Mouse (Mus musculus) stomach, embryonic 16.5 days (tissue): ENCODE measurements around the gene Flywch1. TPM values are rescaled to one million over a fixed set of nuclear protein-coding genes. Genes with fewer than 3 reads are reported as not detected.
A peak's percentile ranks its signal among the peaks of the same experiment; 100 is the strongest.

Experiments
- ATAC-seq: fragments of 200-750 bp; cut with Nextera tagmentation; 2 replicates; pipeline ENCODE4 v1.8.0; 2017; ENCODE audit warnings: moderate number of reproducible peaks, moderate TSS enrichment; ENCODE audit not compliant: insufficient read depth, low FRiP score
- H3K27ac ChIP-seq: fragments of 300-500 bp; sonication (generic); 2 replicates; pipeline ENCODE4 v1.5.1; 2014; ENCODE audit warnings: low read length
- H3K27me3 ChIP-seq: fragments of 300-500 bp; sonication (generic); 2 replicates; pipeline ENCODE4 v1.6.1; 2014; ENCODE audit warnings: low read length, control low read depth, mixed read lengths; ENCODE audit not compliant: control insufficient read depth, insufficient read depth
- H3K36me3 ChIP-seq: fragments of 300-500 bp; sonication (generic); 2 replicates; pipeline ENCODE4 v1.6.1; 2014; ENCODE audit warnings: low read length; ENCODE audit not compliant: control insufficient read depth, insufficient read depth
- H3K4me1 ChIP-seq: fragments of 300-500 bp; sonication (generic); 2 replicates; pipeline ENCODE4 v1.6.1; 2014; ENCODE audit warnings: low read length, control low read depth, mixed read lengths; ENCODE audit not compliant: control insufficient read depth, insufficient read depth
- H3K4me2 ChIP-seq: fragments of 300-500 bp; sonication (generic); 2 replicates; pipeline ENCODE4 v1.6.1; 2014; ENCODE audit warnings: low read depth, low read length, mixed read lengths
- H3K4me3 ChIP-seq: fragments of 300-500 bp; sonication (generic); replicated peaks from 2 replicates; pipeline ENCODE4 v1.5.1; 2014; ENCODE audit warnings: mild to moderate bottlenecking, low read length
- H3K9ac ChIP-seq: fragments of 300-500 bp; sonication (generic); 2 replicates; pipeline ENCODE4 v1.6.1; 2014; ENCODE audit warnings: low read length
- H3K9me3 ChIP-seq: fragments of 300-500 bp; sonication (generic); replicated peaks from 2 replicates; pipeline ENCODE4 v1.6.1; 2016; ENCODE audit warnings: low read length, control low read depth; ENCODE audit not compliant: control insufficient read depth
- WGBS: fragments of 180-500 bp; shearing (Covaris S2); extraction: QIAGEN DNeasy Blood & Tissue Kit; methylation state at CpG from one replicate; pipeline ENCODE4 v1.1.7; 2014; 5-methylcytosine and 5-hydroxymethylcytosine counted together
- polyA plus RNA-seq: library from polyadenylated mRNA; unstranded; fragments of >200 nt; fragmentation: Nextera tagmentation; extraction: Ambion mirVana; gene quantifications from 2 replicates; pipeline ENCODE4 v1.2.1, GENCODE M21; 2015

Flywch1 gene
- polyA plus RNA-seq, 1 experiment from 2014 or later, result 47.0 TPM

- Histone ChIP-seq H3K4me2 (peak overlapping the region; percentile 90), H3K4me3 (peak overlapping the region; percentile 94), H3K4me1 (0 out of 2 replicates have a peak, but pooled peaks cover 4% of the 10 kb centered on the region), H3K9ac (peak overlapping the region; percentile 98), H3K9me3 (no peaks in the 10 kb centered on the region), H3K36me3 (no peaks in the 10 kb centered on the region), H3K27ac (peak overlapping the region; percentile 79; the same call in 1 of the 2 replicates), H3K27me3 (no peaks in the 10 kb centered on the region)
- ATAC-seq, result peak; percentile 21; the same call in 1 of the 2 replicates
- WGBS, result 1% methylated on average over 19 of the region's 19 CpGs
Measured at GRCm38 (mm10) chr17:23770896-23771283, 512 bp downstream of the Flywch1 start.

GRCm38 (mm10) chr17:23770493-23770892, 909 bp downstream of the Flywch1 start:
- peak overlapping the region; percentile 94 for H3K4me3 ChIP-seq
- no peaks in the 10 kb centered on the region for H3K36me3 ChIP-seq
- peak overlapping the region; percentile 90 for H3K4me2 ChIP-seq
- WGBS, result 40% methylated on average over 2 of the region's 2 CpGs
- H3K4me1 ChIP-seq, result 0 out of 2 replicates have a peak, but pooled peaks cover 4% of the 10 kb centered on the region
- peak overlapping the region; percentile 98 for H3K9ac ChIP-seq
- H3K9me3 ChIP-seq, result no peaks in the 10 kb centered on the region
- peak overlapping the region; percentile 79; the same call in 1 of the 2 replicates for H3K27ac ChIP-seq
- no peaks in the 10 kb centered on the region for H3K27me3 ChIP-seq
- ATAC-seq, result no peak

GRCm38 (mm10) chr17:23762976-23763375, 8.4 kb downstream of the Flywch1 start:
- Histone ChIP-seq H3K27me3 (no peaks in the 10 kb centered on the region), H3K9ac (no peak overlapping the region), H3K36me3 (0 out of 2 replicates have a peak, but pooled peaks cover 8% of the 10 kb centered on the region), H3K9me3 (no peaks in the 10 kb centered on the region), H3K4me1 (no peaks in the 10 kb centered on the region), H3K4me3 (no peak overlapping the region), H3K27ac (no peak overlapping the region), H3K4me2 (no peak overlapping the region)
- WGBS, result 95% methylated on average over 11 of the region's 11 CpGs
- no peak for ATAC-seq

GRCm38 (mm10) chr17:23761155-23761554, 10.2 kb downstream of the Flywch1 start:
- no peak overlapping the region for H3K4me3 ChIP-seq
- H3K9ac ChIP-seq, result no peak overlapping the region
- H3K27ac ChIP-seq, result no peak overlapping the region
- no peaks in the 10 kb centered on the region for H3K4me1 ChIP-seq
- 0 out of 2 replicates have a peak, but pooled peaks cover 8% of the 10 kb centered on the region for H3K36me3 ChIP-seq
- no peak overlapping the region for H3K4me2 ChIP-seq
- 94% methylated on average over 3 of the region's 3 CpGs for WGBS
- no peaks in the 10 kb centered on the region for H3K27me3 ChIP-seq
- no peaks in the 10 kb centered on the region for H3K9me3 ChIP-seq
- ATAC-seq, result no peak

GRCm38 (mm10) chr17:23760231-23760630, 11.2 kb downstream of the Flywch1 start:
- Histone ChIP-seq H3K9ac (no peak overlapping the region), H3K27me3 (no peaks in the 10 kb centered on the region), H3K4me1 (no peaks in the 10 kb centered on the region), H3K36me3 (0 out of 2 replicates have a peak, but pooled peaks cover 13% of the 10 kb centered on the region), H3K4me2 (no peak overlapping the region), H3K4me3 (no peak overlapping the region), H3K27ac (no peak overlapping the region), H3K9me3 (no peaks in the 10 kb centered on the region)
- no peak for ATAC-seq
- WGBS, result 91% methylated on average over 9 of the region's 9 CpGs

- no peak overlapping the region for H3K4me2 ChIP-seq
- H3K9me3 ChIP-seq, result no peaks in the 10 kb centered on the region
- H3K36me3 ChIP-seq, result 0 out of 2 replicates have a peak, but pooled peaks cover 13% of the 10 kb centered on the region
- no peak for ATAC-seq
- H3K4me1 ChIP-seq, result no peaks in the 10 kb centered on the region
- no peak overlapping the region for H3K27ac ChIP-seq
- no peak overlapping the region for H3K9ac ChIP-seq
- WGBS, result 88% methylated on average over 8 of the region's 8 CpGs
- no peaks in the 10 kb centered on the region for H3K27me3 ChIP-seq
- H3K4me3 ChIP-seq, result no peak overlapping the region
Measured at GRCm38 (mm10) chr17:23758801-23759200, 12.6 kb downstream of the Flywch1 start.

GRCm38 (mm10) chr17:23757581-23757980, 13.8 kb downstream of the Flywch1 start:
- Histone ChIP-seq H3K27ac (no peak overlapping the region), H3K36me3 (peaks cover 15% of the 10 kb centered on the region; the same call in 1 of the 2 replicates), H3K4me2 (no peak overlapping the region), H3K9me3 (no peaks in the 10 kb centered on the region), H3K27me3 (no peaks in the 10 kb centered on the region), H3K4me1 (no peaks in the 10 kb centered on the region), H3K4me3 (no peak overlapping the region), H3K9ac (no peak overlapping the region)
- ATAC-seq, result no peak
- WGBS, result 92% methylated on average over 9 of the region's 9 CpGs

- Histone ChIP-seq H3K4me1 (no peaks in the 10 kb centered on the region), H3K9ac (no peak overlapping the region), H3K27ac (no peak overlapping the region), H3K27me3 (no peaks in the 10 kb centered on the region), H3K36me3 (peaks cover 24% of the 10 kb centered on the region; the same call in 1 of the 2 replicates), H3K4me2 (no peak overlapping the region), H3K9me3 (no peaks in the 10 kb centered on the region), H3K4me3 (no peak overlapping the region)
- 85% methylated on average over 13 of the region's 13 CpGs for WGBS
- ATAC-seq, result 0 out of 2 replicates have a peak, but pooled peaks have one; percentile 37
Measured at GRCm38 (mm10) chr17:23755689-23756088, 15.7 kb downstream of the Flywch1 start.

- Histone ChIP-seq H3K36me3 (peaks cover 11% of the 10 kb centered on the region; the same call in 1 of the 2 replicates), H3K9me3 (no peaks in the 10 kb centered on the region), H3K27ac (no peak overlapping the region), H3K4me3 (peak overlapping the region; percentile 24), H3K9ac (peak overlapping the region; percentile 8; the same call in 1 of the 2 replicates), H3K4me1 (peaks cover 18% of the 10 kb centered on the region), H3K27me3 (peaks cover 27% of the 10 kb centered on the region), H3K4me2 (peak overlapping the region; percentile 47)
- ATAC-seq, result no peak
- WGBS, result 77% methylated on average over 11 of the region's 11 CpGs
Measured at GRCm38 (mm10) chr17:23749400-23750191, 21.8 kb downstream of the Flywch1 start.
